Mouse (Mus musculus) hindlimb bud, embryonic 11.5 days (tissue): ENCODE measurements around the gene Epb41l1.

Source experiments
- DNase-seq: peaks from one replicate; pipeline ENCODE4 v3.0.0-alpha.2; 2012; ENCODE audit warnings: low read depth, low spot score; ENCODE audit errors: extremely low spot score

The Epb41l1 gene

DNA sequence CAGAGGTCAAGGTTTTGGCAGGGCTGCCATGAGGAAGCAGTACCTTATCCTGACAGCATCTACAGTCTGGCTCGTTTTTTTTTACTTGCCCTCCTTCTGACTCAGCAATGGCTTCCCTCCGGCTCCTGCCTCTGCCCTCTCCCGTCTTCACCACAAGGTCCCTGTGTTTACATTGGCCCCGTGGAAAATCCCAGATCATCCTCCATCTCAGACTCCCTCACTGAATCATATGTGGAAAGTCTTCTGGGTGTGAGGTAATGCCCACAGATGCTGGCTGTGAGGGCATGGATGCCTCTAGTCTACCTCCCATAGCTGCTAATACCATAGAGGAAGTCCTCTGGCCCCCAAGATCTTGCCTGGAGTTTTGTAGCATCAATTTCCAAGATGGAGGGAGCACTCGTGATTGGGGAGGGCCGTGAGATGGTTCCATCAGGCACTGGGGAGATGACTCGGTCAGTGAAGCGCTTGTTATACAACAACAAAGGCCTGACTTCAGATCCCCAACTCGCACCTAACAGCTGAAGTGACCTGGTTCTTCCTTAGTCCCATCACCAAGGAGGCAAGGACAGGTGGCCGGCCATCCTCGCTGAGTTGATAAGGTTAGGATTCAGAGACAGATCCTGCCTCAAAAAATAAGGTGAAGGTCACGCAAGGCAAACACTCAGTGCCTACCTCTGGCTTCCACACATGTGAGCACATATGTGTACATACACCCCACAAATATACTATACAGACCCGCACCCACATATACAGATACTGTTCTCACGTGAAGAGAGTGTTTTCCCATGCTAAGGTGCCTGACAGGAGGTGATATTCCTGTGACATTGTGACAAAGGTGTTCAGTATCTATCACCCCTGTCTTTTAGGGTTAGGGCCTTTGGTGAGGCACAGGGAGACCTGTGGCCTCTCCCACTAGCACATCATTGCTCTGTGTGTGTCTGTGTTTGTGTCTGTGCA lies 36.0 kb downstream of the Epb41l1 start:
- no peak for DNase-seq

DNA sequence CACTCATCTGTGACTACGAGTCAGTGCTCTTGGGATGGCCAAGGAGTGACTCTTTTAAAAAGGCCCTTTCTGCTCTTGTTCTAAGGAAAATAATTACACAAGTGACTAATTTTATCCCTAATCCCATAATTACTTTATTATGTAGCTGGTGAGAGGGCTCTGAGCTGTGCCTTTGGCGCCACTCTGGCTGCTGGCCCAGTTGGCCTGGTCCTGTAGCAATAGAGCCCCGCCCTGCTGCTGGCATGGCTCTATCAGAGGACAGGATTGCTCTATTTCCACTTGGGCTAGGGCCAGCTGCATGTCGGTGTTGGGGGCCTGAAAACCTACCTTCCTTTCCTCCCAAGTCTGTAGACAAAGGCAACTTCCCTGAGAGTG lies 36.6 kb downstream of the Epb41l1 start:
- DNase-seq = no peak

DNA sequence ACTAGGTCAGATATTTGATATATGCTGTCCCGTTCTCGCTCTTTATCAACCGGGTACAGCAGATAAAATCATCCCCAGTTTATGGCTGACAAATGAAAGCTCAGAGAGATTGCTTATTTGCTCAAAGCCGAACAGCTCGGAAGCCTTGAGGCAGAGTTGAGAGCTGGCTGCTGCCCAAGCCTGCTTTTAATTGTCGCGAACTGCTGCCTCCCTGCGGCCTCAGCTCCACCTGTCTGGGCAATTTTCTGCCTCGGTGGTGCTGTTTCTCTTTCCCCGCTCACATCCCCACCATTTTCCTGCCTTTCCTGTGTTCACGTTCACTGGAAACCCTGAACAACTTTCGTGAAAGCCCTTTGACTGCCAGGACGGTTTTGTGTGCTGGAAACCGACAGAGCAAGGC lies 39.8 kb downstream of the Epb41l1 start:
- no peak for DNase-seq

DNA sequence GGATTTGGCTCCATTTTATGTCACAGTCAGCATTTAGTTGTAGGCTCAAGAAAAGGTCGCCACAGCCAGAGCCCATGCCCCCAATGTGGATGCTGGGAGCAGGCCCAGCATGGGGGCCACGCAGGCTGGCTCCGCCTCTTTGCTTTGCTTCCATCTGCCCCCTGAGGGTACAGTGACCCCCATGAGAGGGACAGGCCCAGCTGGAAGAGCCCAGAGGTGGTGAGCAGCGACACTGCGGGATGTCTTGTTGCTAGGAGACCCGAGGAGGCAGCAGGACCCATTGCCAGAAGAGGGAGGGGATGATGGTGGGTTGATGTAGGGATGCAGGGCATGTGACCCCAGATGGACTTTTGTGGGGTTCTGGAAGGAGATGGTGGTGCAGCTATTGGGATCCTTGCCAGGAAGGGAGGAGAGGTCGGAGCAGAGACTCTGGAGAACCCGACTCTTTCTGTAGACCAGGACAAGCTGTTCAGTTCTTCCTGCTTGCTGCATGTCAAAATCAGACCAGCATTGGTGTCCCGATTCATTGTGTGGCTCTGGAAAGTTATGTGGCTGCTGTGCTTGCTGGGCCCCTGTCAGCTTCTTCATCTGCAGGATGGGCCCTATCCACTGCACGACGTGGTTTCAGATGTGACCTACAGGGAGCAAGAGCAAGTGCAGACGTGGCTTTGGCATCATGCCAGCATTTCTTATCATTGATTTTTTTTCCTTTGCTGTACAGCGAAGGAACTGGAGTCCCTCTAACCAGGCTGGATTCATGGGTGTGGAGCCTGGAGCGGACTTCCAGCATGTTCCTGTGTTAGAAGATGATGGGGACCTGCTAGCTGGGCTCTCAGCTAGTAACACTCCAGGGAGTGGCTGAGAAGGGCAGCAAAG lies 41.7 kb downstream of the Epb41l1 start:
- DNase-seq = no peak

DNA sequence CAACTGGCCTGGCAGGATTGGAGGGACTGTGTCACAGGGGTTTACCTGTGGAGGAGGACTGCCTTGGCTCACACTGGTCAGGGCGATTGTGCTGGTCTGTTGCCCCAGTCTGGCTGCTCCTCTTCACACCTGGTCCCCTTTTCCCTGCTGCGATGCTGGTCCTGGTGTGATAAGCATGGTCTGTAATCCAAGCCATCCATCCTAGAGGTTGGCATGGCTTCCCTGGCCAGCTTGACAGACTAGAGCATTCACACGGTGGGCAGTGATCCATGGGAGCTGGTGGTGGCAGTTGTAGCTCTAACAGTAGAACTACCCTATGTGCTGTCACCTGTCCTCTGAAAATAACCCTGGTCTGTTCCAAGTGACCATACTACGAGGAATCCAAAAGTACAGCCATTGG lies 43.7 kb downstream of the Epb41l1 start:
- no peak for DNase-seq

DNA sequence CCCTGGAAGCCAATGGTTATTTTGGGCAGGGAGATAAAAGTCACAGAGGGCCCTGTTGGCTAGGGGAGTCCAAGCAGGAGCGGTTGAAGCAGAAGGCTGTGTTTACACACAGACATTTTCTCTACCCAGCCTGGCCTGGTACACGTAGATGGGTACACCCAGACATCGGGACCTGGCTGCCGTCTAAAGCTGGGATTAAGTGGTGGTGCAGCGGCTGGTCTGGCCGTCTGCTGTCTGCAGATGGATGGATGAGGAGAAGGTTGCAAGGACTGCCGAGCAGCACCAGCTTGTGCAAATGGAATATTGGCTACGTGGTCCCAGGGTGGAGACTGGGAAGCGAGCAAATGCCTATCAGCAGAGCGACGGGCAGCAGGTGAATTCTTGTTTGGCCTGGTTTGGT lies 46.8 kb downstream of the Epb41l1 start:
- no peak for DNase-seq

DNA sequence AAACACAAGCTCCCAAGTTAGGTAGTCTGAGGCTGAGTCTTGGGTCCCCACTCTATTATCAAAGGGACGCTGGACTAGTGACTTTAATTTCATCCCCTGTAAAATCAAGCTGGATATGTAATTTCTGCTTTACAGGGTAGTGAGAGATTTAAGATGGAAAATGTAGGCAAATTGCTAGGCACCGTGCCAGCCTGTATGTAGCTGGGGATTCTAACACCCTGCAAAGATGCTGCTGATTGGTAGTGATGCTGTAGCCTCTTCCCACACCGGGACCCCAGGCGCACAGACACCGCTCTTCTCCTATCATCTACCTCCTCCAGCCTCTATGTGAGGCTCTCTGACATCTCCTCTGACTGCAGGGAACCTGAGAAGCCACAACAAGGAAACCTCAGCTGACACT lies 48.2 kb downstream of the Epb41l1 start:
- no peak for DNase-seq

DNA sequence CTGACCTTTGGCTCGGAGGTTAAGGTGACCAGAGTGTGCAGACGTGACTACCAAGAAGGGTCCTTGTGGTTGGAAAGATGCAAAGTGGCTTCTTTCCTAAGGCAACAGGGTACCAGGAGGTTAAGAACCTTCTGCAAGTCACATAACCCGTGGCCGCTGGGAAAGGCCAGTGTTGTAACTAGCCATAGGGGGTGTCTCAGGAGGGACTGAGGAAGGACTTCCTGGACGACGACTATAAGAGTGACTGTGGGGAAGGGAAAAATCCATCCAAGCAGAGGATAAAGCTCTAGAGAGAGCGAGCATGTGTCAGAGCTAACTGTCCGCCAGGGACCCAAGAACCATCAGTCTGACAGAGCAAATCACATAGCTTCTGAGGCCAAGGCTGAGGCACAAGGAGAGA lies 48.8 kb downstream of the Epb41l1 start:
- no peak for DNase-seq

DNA sequence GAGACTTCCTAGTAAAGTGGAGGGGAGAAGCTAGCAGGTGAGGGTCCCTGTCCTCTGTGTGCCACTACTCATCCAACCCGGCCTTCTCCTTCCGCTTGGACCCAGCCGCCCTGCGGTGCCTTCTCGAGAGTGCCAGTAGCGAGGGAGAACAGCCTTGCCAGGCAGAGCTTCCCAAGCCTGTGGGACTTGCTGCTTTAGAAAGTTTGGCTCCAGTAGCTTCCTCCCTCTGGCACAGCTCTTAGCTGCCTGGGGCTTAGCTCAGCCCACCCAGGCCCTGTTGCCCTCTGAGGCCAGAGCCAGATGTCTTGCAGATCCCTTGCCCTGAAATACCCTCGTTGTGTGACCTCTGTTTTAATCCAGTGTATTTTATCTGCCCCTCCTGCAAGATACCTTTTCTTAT lies 50.2 kb downstream of the Epb41l1 start:
- DNase-seq = no peak

DNA sequence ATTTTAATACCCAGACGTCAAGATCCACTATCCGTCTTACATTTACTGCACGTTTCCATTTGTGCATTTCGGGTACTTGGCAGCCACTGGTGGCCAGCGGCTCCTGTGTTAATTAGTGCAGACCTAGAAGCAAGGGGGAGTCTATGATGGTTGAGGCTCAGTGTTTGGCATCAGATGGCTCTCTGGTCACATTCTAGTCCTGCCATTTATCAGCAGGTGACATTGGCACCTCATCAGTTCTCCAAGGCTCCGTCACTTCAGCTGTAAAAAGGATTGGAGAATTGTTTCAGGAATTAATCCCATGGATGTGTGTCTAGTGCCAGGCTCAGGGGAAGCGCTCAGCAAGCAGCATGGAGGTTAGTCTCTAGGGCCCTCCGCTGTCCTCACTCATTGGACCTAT lies 51.6 kb downstream of the Epb41l1 start:
- DNase-seq = no peak

DNA sequence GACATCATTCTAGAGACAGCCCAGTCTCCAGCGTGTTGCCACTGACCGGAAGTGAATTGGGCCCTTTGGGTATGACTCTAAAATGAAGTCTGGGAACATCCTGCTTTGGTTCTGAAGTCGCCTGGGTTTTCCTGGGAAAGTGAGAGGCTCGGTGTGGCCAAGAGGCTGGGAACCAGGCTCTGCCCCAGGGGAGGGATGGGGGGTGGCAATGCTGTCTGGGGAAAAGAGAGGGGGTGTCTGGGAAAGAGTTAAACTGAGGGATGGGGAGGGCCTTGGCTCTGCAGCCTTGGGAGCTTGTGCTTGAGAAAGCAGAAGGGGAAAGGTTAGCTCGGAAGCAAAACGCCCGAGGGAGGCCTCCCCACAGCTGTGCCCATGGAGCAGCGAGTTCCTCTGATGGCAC lies 53.0 kb downstream of the Epb41l1 start:
- no peak for DNase-seq

DNA sequence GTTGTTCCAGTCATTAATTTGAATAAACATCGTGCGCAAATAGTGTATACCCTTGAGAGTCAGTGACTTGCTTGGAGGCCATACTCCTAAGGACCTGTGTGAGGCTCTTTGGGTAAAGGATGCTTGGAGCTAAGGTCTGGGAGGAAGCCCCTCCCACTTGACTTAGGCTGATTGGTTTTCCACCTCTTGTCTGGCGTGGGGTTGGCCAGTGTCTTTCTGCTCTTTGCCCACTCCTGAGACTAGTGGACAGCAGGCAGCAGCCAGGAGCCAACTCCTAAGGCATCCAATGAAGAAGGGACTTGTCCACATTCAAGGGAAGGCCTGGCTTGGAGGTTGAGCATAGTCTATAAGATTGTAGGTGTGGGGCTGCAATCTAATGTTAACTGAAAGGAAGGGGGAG lies 53.4 kb downstream of the Epb41l1 start:
- no peak for DNase-seq

DNA sequence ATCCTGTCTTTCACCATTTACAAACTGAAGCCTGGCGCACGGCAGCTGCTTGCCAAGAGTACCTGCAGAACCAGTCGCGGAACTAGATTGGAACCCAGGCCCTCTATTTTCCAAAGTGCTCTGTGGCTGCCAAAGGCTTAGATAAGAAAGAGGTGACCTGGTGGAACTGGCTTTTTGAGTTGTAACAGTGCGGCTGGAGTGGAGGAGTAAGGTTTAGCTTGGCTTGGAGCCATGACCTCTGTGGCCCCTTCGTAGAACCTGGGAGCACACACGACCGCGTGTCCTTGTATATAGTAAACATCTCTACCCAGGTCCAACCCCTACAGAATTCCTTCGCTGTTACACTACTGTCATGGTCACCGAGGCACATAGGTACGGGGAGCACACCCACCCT lies 54.2 kb downstream of the Epb41l1 start:
- DNase-seq = no peak

DNA sequence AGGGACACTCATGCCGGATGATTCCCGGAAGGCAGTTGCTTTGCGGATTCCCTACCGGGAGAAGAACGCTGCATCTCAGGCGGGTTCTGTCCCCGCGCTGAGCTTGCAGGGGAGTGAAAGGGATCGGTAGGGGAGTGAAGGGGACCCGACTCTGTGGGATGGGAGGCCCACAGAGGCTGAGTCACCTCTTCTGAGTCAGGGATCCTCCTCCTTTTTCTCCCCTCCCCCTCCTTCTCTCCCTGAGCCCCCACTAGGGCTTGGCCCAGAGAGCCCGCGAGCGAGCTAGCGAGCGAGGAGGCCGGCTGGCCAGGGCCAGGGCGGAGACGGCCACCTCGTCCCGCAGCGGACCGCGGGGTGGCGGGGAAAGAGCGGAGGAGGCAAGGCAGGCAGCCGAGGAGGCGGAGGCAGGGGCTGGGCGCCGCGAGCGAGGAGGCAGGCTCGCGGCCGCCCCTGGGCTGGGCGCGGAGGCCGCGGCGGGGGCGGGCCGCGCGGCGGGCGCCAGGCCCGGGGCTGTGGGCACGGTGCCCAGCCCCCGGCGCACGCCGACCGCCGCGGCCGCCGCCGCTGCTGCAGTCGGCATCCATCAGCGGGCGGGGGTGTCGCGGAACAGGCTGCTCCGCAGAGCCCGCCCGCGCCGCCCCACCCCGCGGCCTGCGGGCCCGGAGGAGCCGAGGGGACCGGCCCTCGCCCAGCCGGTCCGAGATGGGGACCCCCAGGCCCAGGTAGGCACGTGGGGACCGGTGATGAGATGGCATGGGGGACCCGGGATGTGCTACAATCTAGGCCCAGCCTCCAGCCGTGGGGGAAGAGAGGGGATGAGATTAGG lies 54.8 kb downstream of the Epb41l1 start:
- no peak for DNase-seq

DNA sequence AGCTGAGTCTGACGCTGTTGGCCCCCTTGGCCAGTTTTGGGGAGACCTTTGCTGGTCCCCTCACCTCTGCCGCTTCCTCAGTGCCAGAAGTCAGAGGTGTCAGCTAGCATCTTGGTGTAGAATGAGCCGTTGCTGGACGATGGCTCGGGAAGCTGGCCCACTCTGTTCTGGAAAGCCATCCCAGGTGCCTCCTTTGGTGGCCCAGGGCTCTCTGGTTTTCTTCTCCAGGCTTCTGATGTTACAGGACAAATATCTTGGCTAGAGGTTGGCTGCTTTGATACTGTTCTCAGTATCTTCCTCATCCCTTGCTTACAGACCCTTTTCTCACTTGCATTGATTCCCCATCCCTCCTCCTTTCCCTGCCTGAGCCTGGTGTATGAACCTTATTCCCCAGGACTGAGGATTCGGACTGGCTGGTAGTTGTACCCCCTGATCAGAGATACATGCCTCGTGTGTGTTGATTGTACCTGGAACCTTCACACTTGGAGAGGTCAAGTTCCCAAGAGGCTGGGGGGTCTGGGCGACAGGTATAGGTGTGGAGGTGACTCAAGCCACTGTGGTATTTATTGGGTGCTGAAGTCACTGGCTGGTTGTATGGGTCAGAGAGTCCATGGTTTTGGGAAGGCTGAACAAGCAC lies 55.5 kb downstream of the Epb41l1 start:
- DNase-seq = no peak

DNA sequence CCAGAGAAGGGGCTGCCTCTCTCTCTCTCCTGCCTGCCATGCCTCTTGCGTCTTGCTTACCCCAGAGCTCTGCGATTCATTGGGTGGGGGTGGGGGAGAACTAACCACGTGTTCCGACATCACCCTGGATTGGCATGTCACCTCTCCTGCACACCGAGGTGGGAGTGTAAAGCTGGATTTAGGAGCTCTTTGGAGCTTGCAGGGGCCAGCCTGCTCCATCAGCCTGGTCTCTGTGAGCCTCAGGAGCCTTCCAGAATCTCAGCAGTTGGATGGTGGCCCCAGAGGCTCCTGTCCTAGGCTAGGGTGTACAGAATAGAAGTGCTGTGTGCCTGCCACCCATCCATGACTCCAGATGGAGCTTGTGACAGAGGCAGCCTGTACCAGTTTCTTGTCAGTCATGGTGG lies 56.0 kb downstream of the Epb41l1 start:
- DNase-seq = no peak

DNA sequence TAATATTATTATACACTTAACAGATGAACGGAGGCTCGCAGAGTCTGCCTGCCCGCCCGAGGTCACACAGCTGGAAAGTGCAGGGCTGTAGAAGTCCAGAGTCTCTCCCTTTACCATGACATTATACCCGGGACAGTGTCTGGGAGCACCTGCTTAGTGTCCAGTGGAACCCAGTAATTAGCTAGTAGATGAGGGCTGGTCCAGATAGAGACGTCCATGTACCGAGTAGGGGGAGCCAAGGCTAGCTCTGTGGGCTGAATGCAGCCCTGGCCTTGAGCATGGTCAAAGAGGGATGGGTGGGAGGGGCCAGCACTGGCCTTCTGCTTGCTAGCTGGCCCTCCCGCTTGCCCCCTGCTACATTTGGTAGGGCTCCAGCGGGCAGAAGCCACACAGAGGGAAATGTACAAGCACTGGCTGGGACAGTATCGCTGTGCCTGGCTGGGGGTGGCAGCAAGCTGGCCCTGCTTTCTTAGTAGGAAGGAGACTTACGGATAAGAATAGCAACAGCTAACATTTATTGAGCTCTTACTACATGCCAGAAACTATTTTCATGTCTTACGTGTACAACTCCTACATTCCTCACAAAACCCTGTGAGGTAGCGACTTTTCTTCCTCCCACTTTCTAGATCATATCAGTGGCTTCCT lies 57.5 kb downstream of the Epb41l1 start:
- no peak for DNase-seq

DNA sequence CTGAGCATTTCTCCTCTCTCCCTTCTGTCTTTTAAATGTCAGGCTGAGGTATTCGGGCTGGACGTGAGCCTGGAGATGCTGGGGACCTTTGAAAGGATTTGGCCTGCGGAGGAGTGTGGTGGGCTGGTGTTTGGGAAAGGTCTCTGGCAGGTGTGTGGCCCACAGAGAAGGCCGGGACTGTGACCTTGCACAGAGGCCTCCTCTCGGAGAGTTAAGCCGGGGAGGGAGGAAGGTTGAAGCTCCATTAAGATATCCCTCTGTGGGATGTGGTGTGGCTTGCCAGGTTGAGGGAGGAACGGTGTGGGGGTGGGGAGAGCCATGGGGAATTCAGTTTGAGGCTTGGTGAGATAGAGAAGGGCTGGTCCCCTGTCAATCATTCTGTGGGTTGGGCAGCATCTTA lies 59.1 kb downstream of the Epb41l1 start:
- DNase-seq = no peak

DNA sequence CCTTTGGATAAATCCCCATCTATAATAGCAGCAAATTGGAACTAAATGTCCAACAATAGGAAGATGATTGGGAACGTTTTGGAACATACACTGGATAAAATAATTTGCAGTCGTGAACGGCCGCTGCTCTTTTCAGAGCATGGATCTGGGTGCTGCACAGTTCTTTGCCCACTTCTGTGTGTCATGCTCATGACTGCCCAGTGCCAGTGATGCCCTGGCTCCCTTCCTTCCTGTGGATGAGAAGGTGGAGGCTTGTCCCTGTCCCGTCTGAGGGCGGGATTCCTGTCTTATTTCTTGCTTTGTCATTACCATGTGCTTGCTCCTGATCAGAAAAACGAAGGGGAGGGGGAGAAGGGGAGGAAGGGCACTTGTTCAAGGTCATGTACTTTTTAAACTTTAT lies 59.6 kb downstream of the Epb41l1 start:
- DNase-seq = no peak

DNA sequence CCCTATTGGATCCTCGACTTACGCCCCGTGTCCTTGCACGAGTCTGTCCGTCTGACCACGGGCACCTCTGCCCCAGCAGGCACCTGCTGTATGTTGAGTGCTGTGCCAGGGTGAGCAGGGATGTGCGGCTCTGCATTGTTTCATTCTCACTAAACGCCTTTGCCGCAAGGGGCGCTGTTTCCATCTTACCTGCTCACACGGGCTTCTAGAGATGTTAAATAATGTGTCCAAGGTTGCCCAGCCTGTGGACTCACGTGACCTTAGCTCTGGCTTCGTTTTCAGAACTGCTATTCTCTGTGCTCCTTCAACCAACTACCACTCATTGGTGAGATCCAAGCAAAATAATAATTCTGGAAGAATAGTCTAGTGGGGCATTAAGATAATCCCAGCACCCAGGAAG lies 61.6 kb downstream of the Epb41l1 start:
- DNase-seq = no peak
